Mouse (Mus musculus) ovary, adult 18-20 months (tissue): ENCODE results near the gene St6galnac5.

Experiments used
- DNase-seq: peaks from one replicate; pipeline ENCODE4 v3.0.0; 2022; ENCODE audit warnings: low spot score, mixed read lengths

St6galnac5 gene

DNA sequence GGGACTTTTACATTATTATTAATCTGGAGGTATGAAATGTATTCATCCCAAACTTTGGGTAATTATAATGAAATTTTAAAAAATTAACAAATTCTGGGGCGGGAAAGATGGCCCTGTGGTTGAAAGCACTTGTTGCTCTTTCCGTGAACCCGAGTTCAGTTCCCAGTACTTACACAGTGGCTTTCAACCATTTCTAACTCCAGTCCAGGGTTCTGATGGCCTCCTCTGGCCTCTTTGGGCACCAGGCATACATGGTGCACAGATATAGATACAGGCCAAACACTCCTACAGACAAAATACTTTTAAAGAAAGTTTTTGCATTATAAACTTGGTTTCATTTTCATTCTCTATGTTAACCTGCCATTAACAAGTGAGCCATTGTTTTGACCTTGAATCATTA, 68.4 kb downstream of the St6galnac5 start:
- no peak for DNase-seq

DNA sequence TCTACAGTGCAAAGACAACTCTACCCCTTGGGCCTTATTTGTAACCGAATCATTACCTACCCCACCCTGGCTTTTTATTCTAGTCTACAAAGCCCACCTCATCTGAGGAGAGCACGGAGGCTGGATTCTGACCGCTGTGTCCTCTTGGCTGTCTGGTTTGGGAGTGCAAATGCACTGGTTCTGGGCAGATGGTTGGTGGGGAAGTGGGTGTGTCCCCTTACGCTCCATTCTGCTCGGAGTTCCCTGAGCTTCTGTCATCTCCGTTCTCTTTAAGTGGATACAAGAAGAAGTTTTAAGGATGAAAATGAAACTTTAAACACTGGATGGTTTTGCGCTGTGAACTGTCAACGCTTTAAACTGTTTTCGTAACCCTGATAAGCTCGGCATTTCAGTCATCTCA, 68.9 kb downstream of the St6galnac5 start:
- DNase-seq, result no peak

DNA sequence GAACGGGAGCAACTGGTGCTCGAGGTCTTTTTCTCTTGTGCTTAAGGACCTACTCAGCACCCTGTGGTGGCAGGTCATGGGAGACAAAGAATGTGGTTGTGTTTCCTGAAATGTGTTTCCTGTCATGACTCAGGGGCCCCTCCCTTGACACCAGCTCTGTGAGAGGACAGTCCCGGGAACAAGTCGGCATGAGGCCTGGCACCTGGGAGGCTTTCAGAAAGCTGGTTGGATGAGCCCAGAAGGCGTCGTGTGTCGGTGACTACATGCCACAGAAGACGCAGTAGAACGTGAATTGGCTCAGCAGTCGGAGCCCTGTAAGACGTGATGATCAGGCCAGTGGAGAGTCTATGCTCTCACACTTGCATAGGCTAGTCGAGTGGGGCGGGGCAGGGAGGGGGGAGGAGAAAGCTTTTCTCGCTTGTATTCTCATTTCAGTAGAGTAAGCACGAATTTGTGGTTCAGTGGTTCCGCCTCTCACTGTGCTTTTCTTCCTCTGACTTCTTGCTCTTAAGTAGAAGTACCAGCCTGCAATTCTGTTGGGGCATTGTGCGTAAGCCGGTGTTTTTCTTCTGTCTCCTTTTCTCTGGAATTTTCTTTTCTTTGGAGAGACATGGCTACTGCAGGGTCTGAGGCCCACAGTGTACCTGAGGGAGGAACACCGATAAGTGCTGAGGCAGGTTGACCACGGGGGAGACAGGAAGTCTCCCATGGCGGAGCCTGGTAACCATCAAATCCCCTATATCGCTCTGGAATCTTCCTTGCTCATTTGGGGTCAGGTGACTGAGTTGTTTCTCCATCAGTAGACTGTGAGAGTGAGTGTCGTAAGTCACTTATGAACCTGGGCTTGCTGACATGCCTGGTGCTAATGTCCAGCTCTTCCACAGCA, 69.6 kb downstream of the St6galnac5 start:
- DNase-seq, result no peak

GRCm38 (mm10) chr3:152911578-152911977, 70.5 kb downstream of the St6galnac5 start:
- DNase-seq, result no peak

GRCm38 (mm10) chr3:152907683-152908082, 74.4 kb downstream of the St6galnac5 start:
- DNase-seq, result no peak

- DNase-seq, result no peak
Observed at GRCm38 (mm10) chr3:152907087-152907486, 75.0 kb downstream of the St6galnac5 start.

GRCm38 (mm10) chr3:152905800-152906199, 76.2 kb downstream of the St6galnac5 start:
- DNase-seq, result no peak

DNA sequence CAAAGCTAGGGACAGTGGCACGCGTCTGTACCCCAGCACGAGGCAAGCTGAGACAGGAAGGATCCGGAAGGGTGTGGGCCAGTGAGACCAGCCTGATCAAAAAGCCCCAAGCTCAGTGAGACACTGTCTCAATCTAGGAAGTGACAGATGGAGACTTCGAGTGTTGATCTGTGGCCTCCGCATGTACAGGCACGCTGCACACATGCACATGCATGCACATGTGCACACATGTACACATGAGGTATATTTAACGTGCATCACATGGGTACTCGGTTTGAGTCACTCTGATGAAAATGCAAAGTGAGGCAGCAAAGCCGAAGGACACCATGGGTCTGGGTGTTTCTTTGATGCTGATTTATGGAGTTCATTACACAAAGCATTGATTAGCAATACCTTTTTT, 77.0 kb downstream of the St6galnac5 start:
- no peak for DNase-seq

DNA sequence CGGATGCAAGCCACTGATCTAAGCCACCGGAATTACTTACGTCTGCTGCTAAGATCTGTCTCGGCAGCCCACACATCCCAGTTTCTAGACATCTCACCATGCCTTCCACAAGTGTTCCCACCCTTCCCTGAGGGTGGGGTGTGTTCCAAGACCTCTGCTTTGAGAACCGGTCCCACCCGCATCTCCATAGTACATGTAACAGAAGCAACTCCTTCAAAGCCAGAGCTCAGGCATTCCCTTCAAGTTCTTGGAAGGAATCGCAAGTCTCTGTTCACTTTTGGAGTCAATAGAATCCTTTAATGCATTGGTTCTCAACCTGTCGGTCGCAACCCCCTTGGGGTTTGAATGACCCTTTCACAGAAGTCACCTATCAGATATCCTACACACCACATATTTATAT, 83.1 kb downstream of the St6galnac5 start:
- no peak for DNase-seq

- no peak for DNase-seq
Observed at GRCm38 (mm10) chr3:152897196-152897595, 84.8 kb downstream of the St6galnac5 start.

GRCm38 (mm10) chr3:152896111-152896510, 85.9 kb downstream of the St6galnac5 start:
- no peak for DNase-seq

GRCm38 (mm10) chr3:152894935-152895334, 87.1 kb downstream of the St6galnac5 start:
- no peak for DNase-seq

DNA sequence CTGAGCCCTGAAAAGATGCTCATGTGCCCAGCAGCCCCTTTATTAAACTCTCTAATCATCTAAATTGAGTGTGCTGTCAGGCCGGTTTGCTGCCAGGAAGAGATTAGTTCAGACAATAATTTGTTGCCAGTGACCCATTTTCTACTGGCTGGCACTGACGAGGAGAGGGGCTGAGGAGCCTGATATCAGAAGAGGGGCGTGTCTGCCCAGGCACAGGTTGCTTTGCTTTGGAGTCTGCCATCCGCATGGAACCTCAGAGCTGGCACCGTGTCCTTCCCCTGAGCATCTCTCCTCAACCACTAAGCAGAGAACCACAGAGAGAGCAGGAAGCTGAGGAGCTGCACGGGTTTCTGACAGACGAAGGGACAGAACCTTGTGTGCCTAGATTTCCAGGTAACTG, 93.9 kb downstream of the St6galnac5 start:
- no peak for DNase-seq

DNA sequence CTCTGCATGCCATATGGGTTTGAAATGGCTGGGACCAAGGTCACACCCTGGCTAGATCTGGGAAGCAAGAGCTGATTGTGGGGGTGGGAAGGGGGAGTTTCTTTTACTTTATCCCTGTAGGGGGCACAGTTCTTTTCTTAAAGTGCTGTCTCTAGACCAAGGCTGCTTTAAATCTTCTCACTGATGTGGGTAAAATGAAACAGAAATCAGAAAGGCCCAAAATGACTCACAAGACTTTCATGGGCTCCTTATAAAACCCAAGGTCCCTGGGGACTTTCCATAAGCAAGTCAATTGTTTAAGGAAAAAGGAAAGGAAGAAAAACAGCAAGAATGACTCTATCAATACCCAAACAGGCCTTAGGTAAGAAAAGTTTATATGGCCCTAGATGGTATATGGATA, 95.3 kb downstream of the St6galnac5 start:
- no peak for DNase-seq

- DNase-seq, result no peak
Observed at GRCm38 (mm10) chr3:152883556-152883955, 98.5 kb downstream of the St6galnac5 start.

- DNase-seq, result no peak
Observed at GRCm38 (mm10) chr3:152881706-152882105, 100.3 kb downstream of the St6galnac5 start.

DNA sequence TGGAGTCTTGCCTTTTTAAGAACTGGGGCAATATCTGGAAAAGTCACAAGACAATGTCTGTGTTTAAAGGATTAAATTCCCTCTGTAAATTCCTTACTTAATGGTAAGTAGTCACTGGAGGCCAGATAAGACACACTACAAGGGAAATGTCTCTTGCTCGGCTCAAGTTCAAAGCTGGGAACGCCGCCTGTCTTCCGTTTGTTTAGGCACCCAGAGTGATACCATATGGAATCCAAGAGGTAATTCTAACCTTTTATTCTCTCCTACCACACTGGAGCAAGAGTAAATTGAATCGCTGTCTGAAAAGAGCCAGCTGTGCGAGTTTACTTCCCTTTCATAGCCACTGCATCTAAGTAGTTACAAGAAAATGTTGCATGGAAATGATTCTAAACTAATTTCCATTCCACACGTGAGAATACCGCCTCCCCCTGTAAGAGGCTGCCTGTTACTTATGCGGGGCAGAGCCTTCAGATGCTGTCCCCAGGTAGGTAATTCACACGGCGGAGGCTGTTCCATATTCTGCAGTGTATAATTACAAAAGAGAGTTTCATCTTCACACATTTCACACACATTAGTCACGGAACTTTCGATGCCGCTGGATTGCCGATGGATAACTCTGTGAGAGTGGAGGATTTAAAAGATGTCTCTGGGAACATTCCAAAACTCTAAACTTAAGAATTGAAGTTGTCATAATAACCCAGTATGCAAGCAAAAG, 101.8 kb downstream of the St6galnac5 start:
- no peak for DNase-seq

DNA sequence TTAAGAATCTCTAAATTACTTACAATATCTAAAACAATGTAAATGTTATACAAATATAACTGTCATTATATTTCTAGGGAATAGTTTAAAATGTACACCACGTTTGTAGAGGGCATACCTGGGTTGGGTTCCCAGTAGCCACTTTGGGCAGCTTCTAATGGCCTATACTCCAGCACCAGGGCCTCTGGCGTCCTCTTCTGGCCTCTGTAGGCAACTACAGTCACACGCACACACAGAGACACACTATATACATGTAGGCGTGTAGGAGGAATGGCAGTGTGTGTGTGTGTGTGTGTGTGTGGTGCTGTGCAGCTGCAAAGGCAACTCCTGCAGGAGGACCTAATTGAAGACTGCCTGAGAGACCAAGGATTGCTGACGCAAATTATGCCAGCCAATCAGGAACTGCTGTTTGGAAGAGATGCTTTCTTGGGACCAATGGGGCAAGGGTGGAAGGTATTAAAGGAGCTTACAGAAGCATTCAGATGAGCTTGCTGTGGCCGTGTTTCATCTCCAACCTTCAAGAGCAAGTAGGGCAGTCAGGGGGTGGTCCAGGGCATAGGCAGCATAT, 106.2 kb downstream of the St6galnac5 start:
- DNase-seq, result no peak

GRCm38 (mm10) chr3:152874431-152875355, 107.4 kb downstream of the St6galnac5 start:
- DNase-seq, result no peak

DNA sequence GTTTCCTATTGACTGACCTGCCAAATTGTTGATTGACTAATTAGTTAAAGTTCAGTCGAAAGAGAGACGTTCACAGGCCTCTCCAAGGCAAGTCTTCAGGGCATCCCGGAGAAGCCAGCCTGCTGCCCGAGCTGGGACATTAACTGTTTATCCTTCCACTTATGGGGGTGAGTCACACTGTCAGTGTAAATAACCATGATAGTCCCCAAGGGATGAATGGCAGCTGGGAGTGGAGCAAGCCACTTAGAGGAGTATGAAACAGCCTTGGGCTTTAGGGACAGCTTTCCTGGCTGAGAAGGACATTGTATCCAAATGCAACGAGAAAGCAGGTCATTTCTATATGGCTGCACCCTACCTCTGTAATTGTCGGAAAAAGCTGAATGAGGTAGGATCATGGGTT, 109.5 kb downstream of the St6galnac5 start:
- no peak for DNase-seq

DNA sequence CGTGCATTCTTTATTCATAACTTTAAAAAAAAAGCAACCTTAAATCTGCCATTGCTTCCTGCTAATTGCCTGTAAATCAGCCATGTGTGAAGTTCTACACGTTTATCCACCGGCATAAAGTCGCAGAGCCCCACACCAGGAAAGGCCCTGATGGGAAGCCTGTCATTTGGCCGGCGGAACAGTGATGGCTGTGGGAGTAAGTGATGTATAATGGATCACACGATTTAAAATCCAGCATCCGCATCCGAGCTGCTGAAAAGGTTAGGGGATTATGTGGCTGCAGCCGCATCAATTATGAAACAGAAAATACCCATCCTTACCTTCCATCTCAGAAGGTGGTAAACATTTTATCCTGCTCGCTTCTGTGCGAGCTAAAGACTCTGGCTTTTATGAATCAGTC, 110.0 kb downstream of the St6galnac5 start:
- no peak for DNase-seq
